Mouse (Mus musculus) bone marrow, adult 2 months (tissue): ENCODE results near the gene Sfswap. TPM values are rescaled to one million over a fixed set of nuclear protein-coding genes. Genes with fewer than 3 reads are reported as not detected.

Experiments
- H3K27ac ChIP-seq: fragments of 200-500 bp; 2 replicates; pipeline ENCODE4 v1.5.1; 2012; ENCODE audit warnings: low read depth, mild to moderate bottlenecking, control low read depth, inconsistent platforms, low read length; ENCODE audit not compliant: control insufficient read depth, poor library complexity, insufficient read depth
- H3K4me1 ChIP-seq: fragments of 200-500 bp; 2 replicates; pipeline ENCODE4 v1.6.1; 2011; ENCODE audit warnings: low read length; ENCODE audit not compliant: control insufficient read depth, insufficient read depth
- H3K4me3 ChIP-seq: fragments of 200-500 bp; replicated peaks from 2 replicates; pipeline ENCODE3; 2011; ENCODE audit warnings: mild to moderate bottlenecking, low read depth, low read length, control low read depth; ENCODE audit not compliant: control insufficient read depth
- CTCF ChIP-seq: fragments of 200-500 bp; IDR thresholded peaks from 2 replicates; pipeline ENCODE4 v1.5.1; 2011; ENCODE audit warnings: low read length, control low read depth; ENCODE audit not compliant: control insufficient read depth, insufficient read depth
- POLR2A ChIP-seq: fragments of 200-500 bp; IDR thresholded peaks from 2 replicates; pipeline ENCODE4 v1.6.1; 2011; ENCODE audit warnings: low read depth, mild to moderate bottlenecking, control low read depth, low read length, borderline replicate concordance; ENCODE audit not compliant: control insufficient read depth
- WGBS: fragments of 180-500 bp; shearing (Covaris S2); methylation state at CpG from one replicate; pipeline ENCODE4 v1.1.7; 2018; 5-methylcytosine and 5-hydroxymethylcytosine counted together
- polyA plus RNA-seq: library from polyadenylated mRNA; stranded (reverse); fragments of >200 nt; gene quantifications from 2 replicates; pipeline ENCODE4 v1.2.4, GENCODE M21; 2011; ENCODE audit warnings: low replicate concordance; ENCODE audit not compliant: missing spikeins, insufficient read depth, insufficient read length

Sfswap gene
- polyA plus RNA-seq, 1 experiment: 111 TPM

DNA sequence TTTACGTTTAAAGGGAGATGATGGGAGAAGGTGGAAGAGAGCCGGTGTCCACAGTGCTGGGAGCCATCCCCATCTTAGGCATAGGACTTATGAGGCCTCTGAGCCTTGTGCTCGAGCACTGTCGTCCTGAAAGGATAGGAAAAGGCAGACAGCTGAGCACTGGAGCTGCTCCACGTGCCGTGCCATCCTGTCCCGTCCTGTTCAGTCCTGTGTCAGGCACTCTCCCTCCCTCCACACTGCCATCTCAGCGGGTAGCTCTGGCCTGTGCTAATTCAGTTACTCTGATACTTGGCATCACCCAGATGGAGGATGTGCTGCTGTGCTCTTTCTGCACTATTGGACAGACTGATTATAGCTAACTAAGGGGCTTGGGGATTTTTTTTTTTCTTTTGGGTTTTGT, 61.3 kb downstream of the Sfswap start:
- Histone ChIP-seq H3K4me3 (no peak overlapping the region), H3K4me1 (no peaks in the 10 kb centered on the region), H3K27ac (no peak overlapping the region)
- TF ChIP-seq CTCF (no peak), POLR2A (no peak)
- 93% methylated on average over 8 of the region's 8 CpGs for WGBS

DNA sequence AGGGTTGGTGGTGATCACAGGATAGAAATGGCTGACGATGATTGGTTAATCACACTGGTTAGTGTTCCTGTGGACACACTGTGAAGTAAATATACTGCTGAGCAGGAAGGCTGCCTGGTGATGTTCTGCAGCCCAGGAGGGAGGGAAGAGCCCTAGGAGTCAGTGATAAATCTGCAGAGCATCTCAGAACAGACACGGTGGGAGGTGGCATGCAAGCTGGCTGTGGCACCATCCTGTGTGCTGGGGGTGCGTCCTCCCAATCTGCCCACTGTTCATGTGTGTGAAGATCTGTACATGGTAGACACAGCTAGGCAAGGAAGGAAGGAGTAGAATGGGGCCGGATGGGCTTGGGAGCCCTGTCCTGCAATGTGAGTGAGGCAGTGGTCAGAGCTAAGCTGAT, 67.6 kb downstream of the Sfswap start:
- Histone ChIP-seq H3K4me3 (no peak overlapping the region), H3K27ac (no peak overlapping the region), H3K4me1 (no peaks in the 10 kb centered on the region)
- 90% methylated on average over 4 of the region's 4 CpGs for WGBS
- TF ChIP-seq POLR2A (no peak), CTCF (no peak)

DNA sequence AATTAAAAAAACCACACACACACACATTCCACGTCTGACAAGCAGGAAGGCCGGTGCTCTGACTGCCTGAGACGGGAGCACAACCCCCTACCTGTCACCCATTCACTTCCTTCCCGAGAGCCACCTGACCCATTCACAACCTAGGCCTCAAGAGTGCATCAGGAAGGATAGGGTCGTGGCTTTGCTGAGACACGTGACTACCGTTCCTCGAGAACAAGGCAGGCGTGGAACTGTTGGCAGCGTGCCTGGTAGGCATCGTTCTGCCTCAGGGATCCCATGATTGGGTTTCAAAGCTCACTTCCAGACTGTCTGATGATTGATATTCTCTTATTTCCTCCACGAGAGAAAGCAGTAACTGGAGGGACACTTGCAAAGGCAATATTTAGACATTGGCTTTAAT, 77.2 kb downstream of the Sfswap start:
- no peak for TF ChIP-seq CTCF
- no peak for TF ChIP-seq POLR2A
- 4% methylated on average over 12 of the region's 12 CpGs for WGBS
- Histone ChIP-seq H3K4me1 (no peaks in the 10 kb centered on the region), H3K4me3 (no peak overlapping the region), H3K27ac (no peak overlapping the region)

DNA sequence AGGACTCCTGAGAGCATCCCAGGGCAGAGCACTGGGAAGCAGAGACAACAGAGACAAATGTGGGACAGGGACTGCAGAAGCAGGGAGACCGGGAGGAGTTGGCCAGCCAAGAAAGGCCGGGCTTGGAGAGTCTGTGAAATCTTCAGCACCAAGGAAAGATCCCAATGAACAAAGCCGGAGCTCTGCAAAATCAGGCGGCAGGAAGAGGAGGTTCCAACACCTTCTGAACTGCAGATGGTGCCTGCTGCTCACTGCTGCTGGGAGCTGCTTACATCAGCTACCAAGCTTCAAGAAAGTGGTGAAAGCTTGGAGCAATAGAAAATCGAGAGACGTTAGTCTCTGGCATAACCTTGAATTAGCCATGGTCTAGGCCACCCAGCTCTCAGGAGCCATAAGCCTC, 79.0 kb downstream of the Sfswap start:
- Histone ChIP-seq H3K27ac (no peak overlapping the region), H3K4me1 (no peaks in the 10 kb centered on the region), H3K4me3 (no peak overlapping the region)
- TF ChIP-seq CTCF (no peak), POLR2A (no peak)
- 19% methylated on average over 6 of the region's 6 CpGs for WGBS

DNA sequence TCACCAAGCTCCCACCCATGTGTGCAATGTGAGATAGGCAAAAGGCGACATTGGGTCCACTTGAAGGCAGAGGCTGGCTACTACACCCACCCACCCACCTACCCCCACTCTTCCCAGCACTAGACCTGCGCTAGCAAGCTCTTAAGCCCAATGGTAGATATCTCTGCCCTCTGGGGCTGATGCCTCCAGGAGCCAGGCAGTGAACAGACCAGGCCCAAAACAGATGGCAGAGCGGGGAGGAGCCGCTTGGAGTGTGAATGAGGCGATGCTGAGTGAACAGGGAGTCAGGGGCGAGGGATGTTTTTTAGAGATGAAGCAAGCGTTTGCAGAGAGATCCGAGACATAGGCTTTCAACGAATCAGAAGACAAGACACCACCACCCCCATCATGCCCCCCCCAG, 79.6 kb downstream of the Sfswap start:
- no peak overlapping the region for H3K4me3 ChIP-seq
- WGBS: 80% methylated on average over 9 of the region's 9 CpGs
- no peak for TF ChIP-seq CTCF
- no peak for TF ChIP-seq POLR2A
- H3K27ac ChIP-seq: no peak overlapping the region
- H3K4me1 ChIP-seq: no peaks in the 10 kb centered on the region

DNA sequence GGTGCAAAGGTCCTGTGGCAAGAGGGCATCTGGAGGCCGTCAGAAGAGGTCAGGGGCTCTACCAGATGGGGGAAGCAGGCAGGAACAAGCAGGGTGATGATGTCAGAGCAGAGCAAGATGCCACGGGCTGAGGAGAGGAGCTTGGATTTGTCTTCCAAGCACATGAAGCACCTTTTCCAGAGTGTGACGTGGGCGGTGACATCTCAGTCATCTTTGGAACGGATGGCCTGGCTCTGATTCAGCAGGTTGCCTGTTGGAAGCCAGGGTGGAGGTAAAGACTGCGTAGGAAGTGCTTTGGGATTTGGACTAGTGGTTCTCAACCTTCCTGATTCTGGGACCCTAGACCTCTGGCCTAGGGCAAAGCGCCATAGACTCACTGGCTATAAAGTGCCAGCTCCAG, 80.0 kb downstream of the Sfswap start:
- WGBS: 72% methylated on average over 7 of the region's 7 CpGs

DNA sequence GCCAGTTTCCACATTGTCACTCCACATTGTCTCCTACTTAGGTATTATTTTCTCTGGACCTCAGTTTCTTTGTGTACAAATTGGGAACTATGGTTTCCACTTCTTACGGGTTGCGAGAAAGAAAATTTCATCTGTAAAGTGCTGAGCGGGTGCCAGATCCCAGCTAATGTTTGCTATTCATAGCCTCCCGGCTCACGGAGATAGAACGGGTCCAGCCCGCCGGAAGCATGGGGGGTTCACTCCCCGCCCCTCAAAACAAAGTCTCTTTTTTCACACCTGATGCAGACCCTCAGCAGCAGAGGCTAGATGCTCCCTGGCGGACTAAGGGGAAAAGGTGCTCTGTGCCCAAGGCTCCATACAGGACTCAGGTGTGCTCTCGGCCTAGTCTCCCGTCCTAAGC, 82.3 kb downstream of the Sfswap start:
- TF ChIP-seq POLR2A (no peak), CTCF (no peak)
- Histone ChIP-seq H3K27ac (no peak overlapping the region), H3K4me1 (0 out of 2 replicates have a peak, but pooled peaks cover 1% of the 10 kb centered on the region), H3K4me3 (no peak overlapping the region)
- WGBS: 4% methylated on average over 12 of the region's 12 CpGs

More for the DNA sequence above, 80.0 kb downstream of the Sfswap start:
- Histone ChIP-seq H3K27ac (no peak overlapping the region), H3K4me3 (no peak overlapping the region), H3K4me1 (0 out of 2 replicates have a peak, but pooled peaks cover 1% of the 10 kb centered on the region)
- TF ChIP-seq CTCF (no peak), POLR2A (no peak)

DNA sequence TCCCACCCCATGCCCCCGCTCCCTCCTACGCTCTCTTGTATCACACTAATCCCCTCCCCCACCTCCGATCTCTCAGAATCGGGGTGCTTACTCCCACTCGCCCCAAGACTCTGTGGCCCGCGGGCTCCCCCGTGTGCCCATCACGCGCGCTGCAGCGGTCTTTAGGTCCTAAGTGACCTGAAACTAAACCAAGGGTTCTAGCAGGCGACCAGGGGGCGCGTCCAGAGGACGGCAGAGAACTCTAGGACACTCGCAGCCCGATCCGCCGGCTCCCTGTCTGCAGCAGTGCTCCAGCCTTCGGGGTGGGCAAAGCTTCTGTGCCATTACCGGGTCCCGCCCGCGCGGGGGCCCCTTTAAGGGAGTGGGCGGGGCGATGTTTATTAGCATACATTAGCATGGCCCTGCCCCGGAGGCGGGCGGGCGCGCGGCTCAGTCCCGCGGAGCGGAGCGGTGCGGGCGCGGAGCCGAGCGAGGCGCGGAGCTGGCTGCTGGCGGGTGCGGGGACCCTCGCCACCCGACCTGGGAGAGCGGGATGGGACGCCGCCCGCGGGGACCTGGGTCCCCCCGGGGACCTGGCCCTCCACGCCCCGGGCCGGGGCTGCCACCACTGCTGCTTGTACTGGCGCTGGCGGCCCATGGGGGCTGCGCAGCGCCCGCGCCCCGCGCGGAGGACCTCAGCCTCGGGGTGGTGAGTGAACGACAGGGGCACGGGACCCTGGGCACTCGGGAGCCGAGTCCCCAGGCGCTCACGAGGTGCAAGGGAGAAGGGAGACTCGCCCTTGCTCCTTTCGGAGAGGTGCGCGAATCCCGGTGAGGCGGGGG, 83.0 kb downstream of the Sfswap start, which contains the start of gene Mmp17:
TSS of gene Mmp17 (plus strand) at position 409 of the 822 bp plus-strand sequence.
- TF ChIP-seq POLR2A: no peak
- TF ChIP-seq CTCF: peak; percentile 64; the same call in 1 of the 2 replicates
- Histone ChIP-seq H3K4me3 (peak within 1 kb of the TSS; percentile 73), H3K4me1 (0 out of 2 replicates have a peak, but pooled peaks cover 1% of the 10 kb centered on the region), H3K27ac (peak within 1 kb of the TSS; percentile 29; the same call in 1 of the 2 replicates)
- WGBS: under 1% methylated on average over 80 of the region's 80 CpGs
